Mouse (Mus musculus) kidney, adult 9 months (tissue): ENCODE measurements around the gene Ccdc162.

Experiments used
- DNase-seq: peaks from one replicate; pipeline ENCODE4 v3.0.0; 2022

The Ccdc162 gene

DNA sequence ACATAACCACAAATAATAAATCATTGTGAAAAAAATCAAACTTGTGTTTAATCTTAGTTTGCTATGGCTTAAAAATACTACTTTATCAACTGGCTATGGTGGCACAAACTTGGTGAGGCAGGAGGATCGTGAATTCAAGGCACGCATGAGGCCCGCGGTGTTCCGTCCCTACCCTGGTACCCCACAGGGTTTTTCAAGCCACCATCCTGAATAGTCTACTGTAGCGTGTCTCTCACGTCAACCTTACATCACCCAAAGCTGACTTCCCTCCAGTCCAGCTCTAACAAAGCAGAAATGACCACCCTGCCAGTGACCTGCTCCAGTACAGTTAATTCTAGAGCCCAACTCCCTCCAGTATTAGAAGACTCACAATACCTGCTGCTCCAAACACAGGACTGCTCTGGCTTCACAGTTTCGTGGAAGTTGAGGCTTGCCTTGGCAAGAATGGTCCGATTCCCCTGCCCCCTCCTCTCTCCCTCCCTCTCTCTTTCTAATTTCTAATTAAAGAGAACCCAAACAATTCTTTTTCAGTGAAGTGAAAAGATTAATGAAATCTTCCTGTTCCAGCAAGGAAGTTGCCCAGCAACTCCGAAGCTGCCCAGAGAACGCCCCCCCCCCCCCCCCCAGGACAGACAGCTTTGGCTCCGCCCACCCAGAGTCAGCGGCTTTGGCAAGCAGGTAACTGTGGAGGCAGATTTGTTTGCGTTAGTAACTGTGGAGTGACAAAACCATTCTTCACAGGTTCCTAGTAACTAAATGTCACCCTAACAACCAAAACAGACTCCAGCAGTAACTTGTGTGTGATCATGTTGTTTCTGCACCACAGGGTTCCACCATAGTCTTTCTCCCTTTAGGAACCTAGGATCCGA is at the start of gene Ccdc162:
Gene Ccdc162, minus strand, starts transcription at position 606 of the 869 bp plus-strand sequence.
- no peak for DNase-seq

DNA sequence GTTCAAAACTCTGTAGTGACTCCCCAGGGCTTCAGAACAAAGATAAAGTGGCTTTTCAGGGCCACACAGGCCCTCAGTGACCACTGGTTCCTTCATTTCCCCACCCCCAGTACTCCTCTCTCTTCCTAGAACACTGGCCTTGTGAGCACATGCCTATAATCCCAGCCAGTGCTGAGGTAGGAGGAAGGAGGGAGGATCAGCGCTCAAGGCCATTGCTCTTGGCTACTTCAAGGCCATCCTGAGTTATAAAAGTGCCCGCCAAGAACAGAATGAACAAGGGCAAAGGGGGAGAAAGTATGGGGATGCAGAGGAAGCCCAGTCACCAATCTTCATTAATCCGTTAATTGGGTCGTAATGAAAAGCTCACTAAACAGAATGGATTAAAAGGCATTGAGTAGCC is 49.2 kb upstream of the Ccdc162 start:
- no peak for DNase-seq

GRCm38 (mm10) chr10:41763741-41764385 is 47.4 kb upstream of the Ccdc162 start:
- DNase-seq, result no peak

DNA sequence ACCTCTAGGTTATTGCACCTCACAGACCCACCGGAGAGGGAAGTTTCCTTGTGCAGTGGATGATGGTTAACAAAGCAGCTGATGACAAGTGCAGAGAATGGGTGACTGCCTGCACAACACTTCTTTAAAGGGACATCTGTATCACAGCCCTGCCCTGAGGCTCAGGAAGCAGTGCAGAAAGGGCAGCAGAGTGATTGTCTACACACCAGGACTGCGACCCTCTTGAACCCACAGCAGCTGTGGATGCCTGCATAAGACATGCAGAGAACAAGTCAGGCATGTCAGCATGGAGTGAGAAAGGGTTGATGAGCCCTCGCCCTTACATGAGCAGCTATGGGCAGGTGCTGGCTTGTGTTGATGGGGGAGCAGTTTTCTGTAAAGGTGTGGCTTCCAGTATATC is 44.4 kb upstream of the Ccdc162 start:
- no peak for DNase-seq

DNA sequence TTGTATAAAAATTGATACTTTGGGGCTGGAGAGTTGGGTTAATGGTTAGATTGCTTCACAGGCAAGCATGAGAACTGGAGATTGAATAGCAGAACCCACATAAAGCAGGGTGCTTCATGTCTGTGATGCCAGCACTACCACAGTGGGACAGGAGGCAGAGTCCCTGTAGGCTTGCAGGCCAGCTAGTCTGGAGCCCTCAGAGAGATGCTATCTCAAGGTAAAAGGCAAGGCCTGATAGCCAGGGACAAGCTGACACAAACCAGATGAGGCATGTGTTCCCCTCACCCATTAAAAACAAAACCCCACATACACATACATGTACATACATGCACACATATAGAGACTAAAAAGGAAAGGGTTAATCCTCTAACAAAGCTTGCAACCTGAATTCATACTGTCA is 41.6 kb upstream of the Ccdc162 start:
- no peak for DNase-seq

- DNase-seq, result no peak
Measured at GRCm38 (mm10) chr10:41757226-41757625, 40.8 kb upstream of the Ccdc162 start.

- DNase-seq, result no peak
Measured at GRCm38 (mm10) chr10:41751867-41752480, 35.5 kb upstream of the Ccdc162 start.

GRCm38 (mm10) chr10:41749306-41749705 is 32.9 kb upstream of the Ccdc162 start:
- no peak for DNase-seq

GRCm38 (mm10) chr10:41746554-41746953 is 30.1 kb upstream of the Ccdc162 start:
- peak; percentile 3 for DNase-seq

DNA sequence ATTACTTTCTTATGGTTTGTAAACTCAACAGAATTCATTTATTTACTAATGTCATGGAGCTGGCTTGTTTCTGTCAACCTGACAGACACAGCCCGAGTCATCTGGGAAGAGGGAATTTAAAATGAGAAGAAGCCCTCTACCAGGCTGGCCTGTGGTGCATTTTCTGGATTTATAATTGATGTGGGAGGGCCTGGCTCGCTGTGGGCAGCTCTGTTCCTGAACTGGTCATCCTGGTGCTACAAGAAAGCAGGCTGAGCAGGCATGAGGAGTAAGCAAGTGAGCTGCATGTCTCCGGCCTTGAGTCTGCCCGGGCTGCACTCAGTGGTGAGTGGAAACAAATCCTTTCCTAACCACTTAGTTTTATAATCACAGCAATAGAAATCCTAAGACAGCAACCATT is 27.6 kb upstream of the Ccdc162 start:
- no peak for DNase-seq

DNA sequence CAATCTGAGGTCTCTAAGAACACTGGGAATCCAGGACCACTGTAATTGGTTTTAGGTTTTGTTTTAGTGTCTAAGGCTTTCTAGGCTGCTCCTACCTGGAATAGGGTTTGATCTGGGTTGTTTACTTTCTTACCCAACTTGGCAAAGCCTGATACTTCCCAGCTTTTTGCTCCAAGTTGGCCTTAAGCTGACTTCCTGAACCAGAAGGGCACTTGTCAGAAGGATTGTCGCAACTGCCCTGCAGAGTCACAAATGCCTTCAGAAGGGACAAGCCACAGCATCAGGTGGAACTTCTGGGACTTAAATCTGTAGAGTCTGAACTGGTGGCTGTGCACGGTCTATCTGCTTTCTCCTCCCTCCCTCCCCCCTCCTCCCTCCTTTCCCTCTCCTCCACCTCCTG is 23.8 kb upstream of the Ccdc162 start:
- DNase-seq, result no peak

- DNase-seq, result no peak
Measured at GRCm38 (mm10) chr10:41737245-41737644, 20.8 kb upstream of the Ccdc162 start.

- no peak for DNase-seq
Measured at GRCm38 (mm10) chr10:41735398-41735797, 19.0 kb upstream of the Ccdc162 start.

GRCm38 (mm10) chr10:41733214-41733613 is 16.8 kb upstream of the Ccdc162 start:
- DNase-seq, result no peak

GRCm38 (mm10) chr10:41731932-41732331 is 15.5 kb upstream of the Ccdc162 start:
- no peak for DNase-seq

GRCm38 (mm10) chr10:41730746-41731145 is 14.3 kb upstream of the Ccdc162 start:
- no peak for DNase-seq

GRCm38 (mm10) chr10:41726215-41726614 is 9.8 kb upstream of the Ccdc162 start:
- no peak for DNase-seq

DNA sequence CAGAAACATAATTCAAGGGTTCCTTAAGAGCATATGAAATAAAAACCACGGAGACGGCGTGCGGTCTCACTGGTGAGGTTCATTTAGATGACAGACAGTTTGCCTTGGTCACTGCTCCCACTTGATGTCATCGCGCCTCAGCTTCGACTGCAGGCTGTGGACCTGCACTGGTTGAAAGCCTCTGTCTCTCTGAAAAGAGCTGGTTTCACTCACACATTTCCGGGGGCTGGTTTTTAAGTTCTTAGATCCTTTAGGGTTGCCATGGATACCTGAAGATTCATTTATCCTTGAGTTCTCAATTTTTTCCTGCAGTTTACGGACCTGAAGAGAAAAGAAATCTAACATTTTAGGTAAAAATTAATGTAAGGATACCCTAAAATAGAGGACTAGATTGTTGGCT is 3.2 kb upstream of the Ccdc162 start:
- no peak for DNase-seq

- DNase-seq, result no peak
Measured at GRCm38 (mm10) chr10:41715557-41715956, 877 bp downstream of the Ccdc162 start.

- peak; percentile 27 for DNase-seq
Measured at GRCm38 (mm10) chr10:41711467-41711866, 5.0 kb downstream of the Ccdc162 start.

DNA sequence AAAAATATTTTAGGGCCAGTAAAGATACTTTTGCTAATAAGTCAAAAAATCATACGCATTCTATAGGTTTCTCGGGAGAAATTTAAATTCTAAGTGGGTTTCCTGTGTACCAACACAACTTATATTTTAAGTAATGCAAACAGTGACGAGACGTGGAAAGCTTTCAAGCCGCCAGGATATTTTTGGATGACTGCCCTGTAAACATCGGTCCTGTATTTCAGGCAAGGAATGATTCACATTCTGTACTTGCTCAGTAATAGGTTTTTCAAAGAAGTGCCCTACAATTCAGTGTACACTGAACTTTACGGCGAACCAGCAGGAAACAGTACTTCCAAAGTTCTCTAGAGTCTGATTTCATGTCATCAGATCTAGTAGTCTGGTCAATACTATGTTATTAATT is 5.7 kb downstream of the Ccdc162 start:
- no peak for DNase-seq

DNA sequence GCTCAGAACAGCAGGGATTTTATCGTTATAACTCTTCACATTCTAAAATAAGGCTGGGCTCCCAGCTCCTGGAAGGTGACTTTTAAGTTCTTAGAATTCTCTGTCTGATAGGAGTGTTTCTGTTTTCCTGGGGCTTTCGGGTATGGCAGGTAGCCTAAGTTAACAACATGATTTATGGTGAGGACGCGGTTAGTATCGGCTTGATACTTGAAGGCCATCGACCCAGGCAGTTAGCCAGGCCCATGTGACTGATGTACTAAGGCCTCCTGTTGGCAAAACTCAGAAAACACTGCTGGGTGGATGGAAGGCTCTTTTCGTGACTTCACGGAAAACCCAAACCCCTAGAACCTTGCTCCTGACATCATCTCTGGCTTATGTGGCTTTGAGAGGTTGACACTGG is 7.1 kb downstream of the Ccdc162 start:
- no peak for DNase-seq

DNA sequence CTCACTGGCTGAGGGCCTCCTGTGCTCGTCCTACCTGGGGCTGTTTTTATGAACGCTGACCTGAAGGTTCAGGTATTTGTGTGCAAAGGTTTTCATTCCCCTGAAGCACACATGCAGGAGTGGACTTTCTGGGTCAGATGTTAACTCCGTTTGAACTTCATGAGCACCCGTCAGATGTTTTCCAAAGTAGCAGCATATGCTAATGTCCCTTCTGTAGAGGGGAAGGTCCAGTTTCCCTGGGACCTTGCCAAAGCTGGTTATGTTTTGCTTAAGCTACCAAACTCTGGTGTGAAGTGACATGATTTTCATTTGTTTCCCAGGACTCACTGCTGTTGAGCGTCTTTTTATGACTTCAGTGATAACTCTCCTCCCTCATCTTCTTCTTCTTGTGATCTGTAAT is 16.8 kb downstream of the Ccdc162 start:
- DNase-seq, result peak; percentile 79

GRCm38 (mm10) chr10:41697040-41697439 is 19.4 kb downstream of the Ccdc162 start:
- no peak for DNase-seq
